Mouse (Mus musculus) spleen, postnatal 14 days (tissue): Measurements from ENCODE around the gene Igsf11.

Experiments
- DNase-seq, 2 experiments: peaks; one replicate each; pipeline ENCODE4 v3.0.0; 2021 to 2022; ENCODE audit warnings: low spot score in 2 of 2

Gene Igsf11

GRCm38 (mm10) chr16:38931519-38931918 is 39.0 kb downstream of the Igsf11 start:
- DNase-seq, result no peak

DNA sequence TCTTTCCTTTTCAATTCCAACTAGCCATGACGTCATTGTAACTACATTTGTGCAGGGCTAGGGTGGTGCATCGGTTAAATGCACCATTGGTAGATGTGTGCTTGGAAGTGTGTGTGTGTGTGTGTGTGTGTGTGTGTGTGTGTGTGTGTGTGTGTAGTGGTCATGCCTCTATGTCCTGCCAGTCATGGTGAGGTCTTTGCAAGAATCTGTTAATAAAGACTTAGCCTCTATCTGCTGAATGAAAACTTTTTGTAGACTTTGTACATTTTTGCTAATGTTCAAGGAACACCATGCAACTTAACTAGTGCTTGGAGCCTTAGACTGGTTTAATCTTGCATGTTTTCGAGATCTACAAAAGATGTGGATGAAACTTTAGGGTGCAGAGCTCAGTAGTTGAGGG is 48.3 kb downstream of the Igsf11 start:
- no peak for DNase-seq

DNA sequence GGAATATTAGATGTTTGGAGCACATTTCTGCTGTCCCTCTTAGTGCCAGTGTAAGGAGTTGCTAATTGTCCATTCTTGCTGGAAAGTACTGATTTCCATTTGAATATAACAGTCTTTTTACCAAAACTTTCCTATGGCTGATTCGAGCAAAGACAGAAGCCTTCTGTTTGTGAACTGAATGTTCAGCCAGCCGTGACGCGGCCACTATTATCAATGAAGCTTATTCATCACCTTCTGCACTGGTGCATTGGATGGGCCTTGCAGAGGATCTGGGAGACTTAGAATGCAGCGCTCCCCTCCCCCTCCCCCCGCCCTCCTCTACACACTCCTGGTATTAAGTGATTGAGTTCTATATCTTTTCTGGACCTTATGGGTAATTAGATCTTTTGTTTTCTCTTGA is 48.8 kb downstream of the Igsf11 start:
- no peak for DNase-seq

- no peak for DNase-seq
Observed at GRCm38 (mm10) chr16:38943706-38944550, 51.5 kb downstream of the Igsf11 start.

DNA sequence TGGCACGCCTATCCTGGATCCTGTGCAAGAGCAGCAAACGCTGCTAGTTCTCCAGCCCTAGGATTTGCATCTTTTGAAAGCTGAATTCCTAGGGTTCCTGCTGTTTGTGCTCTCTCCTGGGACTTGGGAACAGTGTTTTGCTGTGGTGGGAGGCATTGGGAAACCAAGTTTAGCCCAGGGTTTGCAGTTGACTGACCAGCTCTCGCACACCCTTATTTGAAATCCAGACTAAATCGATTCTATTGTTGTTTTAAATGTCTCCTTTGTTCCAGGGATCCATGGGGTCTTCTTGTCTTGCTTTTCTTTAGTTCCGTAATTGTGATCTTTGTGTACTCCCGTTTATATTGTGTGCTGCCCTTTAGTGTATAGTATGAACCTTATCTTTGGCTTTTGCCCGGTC is 52.6 kb downstream of the Igsf11 start:
- DNase-seq, result no peak

GRCm38 (mm10) chr16:38945581-38945981 is 53.1 kb downstream of the Igsf11 start:
- no peak for DNase-seq

DNA sequence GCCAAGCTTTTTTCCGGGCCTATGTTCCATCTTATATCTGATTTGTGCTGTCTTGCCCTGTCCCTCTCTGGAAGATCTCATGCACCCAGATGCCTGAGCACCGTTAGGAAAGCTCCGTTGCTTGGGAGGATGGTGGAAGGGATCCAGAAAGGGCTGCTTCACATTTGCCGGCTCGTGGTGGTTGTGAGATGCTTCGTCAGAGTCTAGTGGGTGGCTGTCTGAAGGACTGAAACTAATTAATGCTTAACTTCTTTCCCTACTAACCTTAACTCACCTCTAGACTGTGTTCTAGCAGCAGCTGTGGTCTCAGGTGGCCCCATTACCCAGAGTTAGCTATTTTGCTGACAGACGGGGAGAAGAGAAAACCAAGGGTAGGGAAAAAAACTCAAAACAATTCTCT is 54.0 kb downstream of the Igsf11 start:
- DNase-seq, result no peak

- no peak for DNase-seq
Observed at GRCm38 (mm10) chr16:38947141-38947879, 54.8 kb downstream of the Igsf11 start.

GRCm38 (mm10) chr16:38948441-38948840 is 56.0 kb downstream of the Igsf11 start:
- DNase-seq, result no peak

GRCm38 (mm10) chr16:38952881-38953280 is 60.4 kb downstream of the Igsf11 start:
- DNase-seq, result no peak

- no peak for DNase-seq
Observed at GRCm38 (mm10) chr16:38953821-38954220, 61.4 kb downstream of the Igsf11 start.

DNA sequence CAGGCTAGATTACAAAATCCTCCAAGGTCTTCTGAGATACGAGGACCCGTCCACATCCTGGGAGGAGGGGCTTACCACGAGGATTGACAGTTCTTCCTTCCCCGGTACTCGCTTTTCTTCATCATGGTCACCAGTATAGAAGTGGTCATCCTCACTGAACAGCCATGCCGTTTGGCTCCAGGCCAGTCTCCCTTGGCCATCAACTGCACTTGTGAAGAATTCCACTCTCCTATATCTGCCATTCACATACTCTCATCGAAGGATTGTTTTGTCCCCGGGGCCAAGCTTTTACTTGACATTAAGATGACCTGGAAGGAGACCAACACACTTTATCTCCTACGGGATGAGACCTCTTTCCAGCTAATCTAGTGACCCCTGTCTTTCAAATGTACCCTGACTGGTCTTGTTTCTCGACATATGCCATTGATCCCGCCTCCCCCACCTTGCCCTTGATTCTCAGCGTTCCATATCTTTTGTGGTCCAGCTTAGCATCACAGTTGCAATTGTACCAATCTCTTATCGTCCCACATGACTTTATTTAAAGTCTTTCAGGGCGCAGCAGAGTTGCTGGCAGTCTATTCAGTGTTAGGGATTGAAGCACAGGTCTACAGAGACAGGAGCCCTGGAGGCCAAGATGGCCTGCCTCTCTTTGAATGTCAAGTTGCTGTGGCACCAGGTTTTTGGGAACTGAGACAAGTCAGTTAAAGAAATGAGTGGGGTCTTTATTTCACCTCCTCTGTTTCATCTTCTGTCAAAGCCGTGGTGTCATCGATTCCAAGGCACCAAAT is 62.2 kb downstream of the Igsf11 start:
- DNase-seq, result no peak

DNA sequence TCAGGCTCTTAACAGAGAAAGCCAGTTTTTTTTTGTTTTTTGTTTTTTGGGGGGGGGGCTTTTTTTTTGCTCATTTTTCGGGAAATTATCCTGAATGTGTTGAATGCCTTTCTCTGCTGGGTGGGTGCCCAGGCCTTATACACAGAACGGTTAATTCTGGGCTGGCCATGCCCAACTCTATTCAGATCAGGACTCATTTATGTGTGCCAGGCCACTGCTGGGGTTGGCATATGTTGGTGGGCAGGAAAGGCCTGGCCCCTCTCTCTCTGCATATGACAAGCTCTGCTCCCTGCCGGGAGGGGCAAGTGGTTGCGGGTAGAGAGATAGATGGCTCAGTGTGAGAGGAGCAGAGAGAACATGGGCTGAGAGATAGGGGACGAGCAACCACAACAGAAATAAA is 62.8 kb downstream of the Igsf11 start:
- no peak for DNase-seq

DNA sequence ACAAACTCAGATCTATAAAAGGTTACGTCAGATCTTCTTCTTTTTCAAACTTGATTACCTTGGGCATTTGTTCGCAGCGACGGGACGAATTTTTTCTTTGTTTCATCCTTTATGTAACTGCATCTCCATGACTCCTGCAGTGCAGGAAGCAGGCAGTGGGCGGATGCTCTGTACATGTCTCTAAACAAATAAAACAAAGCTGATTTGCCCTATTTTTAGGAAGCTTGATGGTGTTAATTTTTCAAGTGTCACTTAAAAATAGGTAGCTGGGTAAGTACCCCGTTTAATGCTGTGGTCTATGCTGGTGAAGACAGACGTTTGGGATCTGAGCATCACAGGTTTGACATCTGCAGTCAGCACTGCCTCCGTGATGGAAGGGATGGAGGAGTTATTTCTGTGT is 66.3 kb downstream of the Igsf11 start:
- DNase-seq, result no peak

- no peak for DNase-seq
Observed at GRCm38 (mm10) chr16:38960550-38960949, 68.1 kb downstream of the Igsf11 start.

DNA sequence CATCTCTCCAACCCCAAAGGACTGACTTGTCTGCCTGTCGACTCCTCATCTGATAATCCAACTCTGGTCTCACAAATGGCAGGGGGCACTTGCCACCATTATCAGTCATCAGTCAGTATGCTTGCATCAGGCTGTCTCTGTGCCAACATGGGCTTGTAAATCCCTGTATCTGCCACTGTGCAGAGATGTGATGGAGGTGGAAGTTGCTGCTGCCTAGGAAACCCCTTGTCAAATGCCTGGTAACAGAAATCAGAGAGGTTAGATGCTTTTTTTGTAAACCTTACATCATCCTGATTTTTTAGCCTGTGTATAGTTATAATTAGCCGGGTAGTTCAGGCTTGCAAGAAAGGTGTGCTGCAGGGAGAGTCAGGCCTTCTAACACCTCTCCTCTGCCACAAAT is 69.4 kb downstream of the Igsf11 start:
- DNase-seq, result no peak

- DNase-seq, result no peak
Observed at GRCm38 (mm10) chr16:38962695-38963094, 70.2 kb downstream of the Igsf11 start.

DNA sequence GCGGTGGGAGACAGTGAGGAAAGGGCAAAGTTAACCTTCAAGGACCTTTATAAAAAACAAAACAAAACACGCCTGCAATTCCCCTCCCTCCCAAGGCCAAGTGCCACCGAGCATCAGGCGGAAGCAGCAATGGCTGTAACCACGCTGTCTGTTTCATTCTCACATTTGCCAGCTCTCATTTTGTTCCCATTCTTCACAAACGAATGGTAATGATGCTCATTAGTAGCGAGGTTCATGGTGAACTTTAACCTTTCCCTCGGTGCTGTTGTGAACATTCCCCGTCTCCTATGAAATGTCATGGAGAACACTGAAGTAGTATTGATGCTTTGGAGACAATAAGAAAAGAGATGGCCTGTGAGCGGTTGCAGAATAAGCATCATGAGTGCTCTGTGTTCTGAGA is 74.6 kb downstream of the Igsf11 start:
- no peak for DNase-seq

- no peak for DNase-seq
Observed at GRCm38 (mm10) chr16:38976151-38976550, 83.7 kb downstream of the Igsf11 start.

DNA sequence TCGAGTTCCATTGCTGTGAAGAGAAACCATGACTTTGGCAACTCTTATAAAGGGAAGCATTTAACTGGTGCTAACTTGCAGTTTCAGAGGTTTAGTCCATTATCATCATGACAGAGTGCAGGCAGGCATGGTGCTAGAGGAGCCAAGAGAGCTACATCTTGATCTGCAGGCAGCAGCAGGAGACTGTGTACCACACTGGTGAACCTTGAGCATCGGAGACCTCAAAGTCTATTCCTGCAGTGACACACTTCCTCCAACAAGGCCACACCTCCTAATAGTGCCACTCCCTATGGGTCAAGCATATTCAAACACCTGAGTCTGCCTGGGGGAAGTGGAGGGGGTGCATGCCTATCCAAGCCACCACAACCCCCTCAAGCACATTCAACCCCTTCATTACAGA is 86.1 kb downstream of the Igsf11 start:
- DNase-seq, result no peak

- DNase-seq, result no peak
Observed at GRCm38 (mm10) chr16:38980546-38980945, 88.1 kb downstream of the Igsf11 start.

GRCm38 (mm10) chr16:38982051-38982450 is 89.6 kb downstream of the Igsf11 start:
- no peak for DNase-seq
